Mouse (Mus musculus) right cerebral cortex, postnatal 14 days (tissue): ENCODE results near the gene Otud7b.
A peak's percentile ranks its signal among the peaks of the same experiment; 100 is the strongest.

ENCODE experiments used
- DNase-seq: peaks from one replicate; pipeline ENCODE4 v3.0.0; 2022

The Otud7b gene

GRCm38 (mm10) chr3:96104261-96105065, at the start of gene Otud7b:
Gene Otud7b, plus strand, starts transcription at chr3:96104527.
- DNase-seq = peak; percentile 73

- no peak for DNase-seq
These were observed 49.0 kb upstream of the Otud7b start for GRCm38 (mm10) chr3:96055294-96055693.

- no peak for DNase-seq
These were observed 48.3 kb upstream of the Otud7b start for GRCm38 (mm10) chr3:96056031-96056430.

- peak; percentile 85 for DNase-seq
These were observed 46.6 kb upstream of the Otud7b start for GRCm38 (mm10) chr3:96057747-96058204.

- DNase-seq = peak; percentile 69
These were observed 46.0 kb upstream of the Otud7b start, which contains the start of gene Vps45 for GRCm38 (mm10) chr3:96058231-96058896. Gene Vps45, minus strand, starts transcription at chr3:96058466.

GRCm38 (mm10) chr3:96060146-96060545, 44.2 kb upstream of the Otud7b start:
- no peak for DNase-seq

- no peak for DNase-seq
These were observed 41.0 kb upstream of the Otud7b start for GRCm38 (mm10) chr3:96063299-96063698.

- no peak for DNase-seq
These were observed 40.1 kb upstream of the Otud7b start for GRCm38 (mm10) chr3:96064217-96064616.

- no peak for DNase-seq
These were observed 39.2 kb upstream of the Otud7b start for GRCm38 (mm10) chr3:96065147-96065546.

GRCm38 (mm10) chr3:96065754-96066375, 38.5 kb upstream of the Otud7b start:
- DNase-seq = peak; percentile 50

- DNase-seq = no peak
These were observed 37.6 kb upstream of the Otud7b start for GRCm38 (mm10) chr3:96066741-96067140.

GRCm38 (mm10) chr3:96069046-96069445, 35.3 kb upstream of the Otud7b start:
- DNase-seq = no peak

GRCm38 (mm10) chr3:96069542-96069941, 34.8 kb upstream of the Otud7b start:
- DNase-seq = no peak

- DNase-seq = no peak
These were observed 34.1 kb upstream of the Otud7b start for GRCm38 (mm10) chr3:96070241-96070640.

- DNase-seq = no peak
These were observed 31.3 kb upstream of the Otud7b start for GRCm38 (mm10) chr3:96072921-96073486.

- no peak for DNase-seq
These were observed 26.3 kb upstream of the Otud7b start for GRCm38 (mm10) chr3:96078066-96078465.

- DNase-seq = no peak
These were observed 25.6 kb upstream of the Otud7b start for GRCm38 (mm10) chr3:96078711-96079110.

- no peak for DNase-seq
These were observed 23.3 kb upstream of the Otud7b start for GRCm38 (mm10) chr3:96081006-96081405.

- no peak for DNase-seq
These were observed 22.7 kb upstream of the Otud7b start for GRCm38 (mm10) chr3:96081650-96082049.

- no peak for DNase-seq
These were observed 22.2 kb upstream of the Otud7b start for GRCm38 (mm10) chr3:96082100-96082499.

GRCm38 (mm10) chr3:96082714-96083508, 21.4 kb upstream of the Otud7b start:
- no peak for DNase-seq

GRCm38 (mm10) chr3:96084146-96084755, 20.1 kb upstream of the Otud7b start:
- no peak for DNase-seq
